Mouse (Mus musculus): ENCODE measurements at regions not wholly inside any gene's neighbourhood (a gene's known extent, or its start where the extent isn't known, plus 50 kb on each side); places are given as distances from the start of the nearest gene placed in this dataset.

DNA sequence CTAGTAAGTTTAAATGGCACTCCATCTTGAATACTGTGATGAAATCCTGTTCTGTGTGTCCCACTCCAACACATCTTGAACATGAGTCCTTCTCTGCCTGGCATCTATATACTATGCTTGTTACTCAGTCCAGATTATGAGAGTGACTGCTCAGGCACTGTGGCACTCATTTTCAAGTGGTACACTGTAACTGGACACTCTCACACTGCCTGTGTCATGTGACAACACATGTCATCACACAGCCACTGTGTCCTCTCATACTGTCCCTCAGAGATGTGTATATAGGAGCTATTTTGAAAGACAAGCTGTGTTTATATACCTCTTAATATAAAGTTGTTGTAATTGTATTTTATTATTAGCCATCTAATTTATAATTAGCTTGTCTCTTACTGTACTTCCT is 89.0 kb upstream of the Spata13 start:
- CTCF ChIA-PET = interaction anchor here in 1 of 4 experiments (1.8 kb wide), 1 partner anchor 19 kb away, joined by 5 read pairs; no protein-coding TSS in a partner anchor
- POLR2A ChIA-PET = interaction anchor here in 2 of 4 experiments (0.6 kb wide), 2 partner anchors 10 to 162 kb away, joined by 3 read pairs; no protein-coding TSS in a partner anchor

DNA sequence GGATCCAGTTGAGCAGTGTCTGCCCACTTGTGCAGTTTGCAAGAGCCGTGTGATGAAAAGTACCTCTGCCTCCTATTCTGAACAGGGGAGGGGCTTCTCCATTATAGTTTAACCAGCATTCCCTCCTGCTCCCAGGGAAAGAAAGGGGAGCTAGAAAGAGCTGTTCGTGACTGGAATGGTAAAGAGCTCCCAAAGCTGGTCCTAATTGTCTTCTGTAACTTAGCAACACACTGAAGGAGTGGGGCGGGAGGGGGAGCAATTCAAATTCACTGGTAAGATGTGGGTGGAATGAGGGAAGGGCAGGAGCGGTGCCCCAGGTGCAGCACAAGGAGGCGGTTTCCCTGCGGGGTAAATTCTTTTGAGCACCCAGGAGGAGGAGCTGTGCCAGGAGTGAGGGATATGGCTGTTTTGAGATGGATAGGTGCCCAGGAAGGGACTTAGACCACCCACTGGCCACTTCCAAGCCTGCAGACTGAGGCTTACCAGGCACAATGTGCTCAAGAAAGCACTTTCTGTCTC is 79.5 kb upstream of the Spata13 start:
- CTCF ChIA-PET = interaction anchor here in 3 of 4 experiments (0.6 to 1.4 kb wide), 9 partner anchors 22 to 674 kb away, joined by 3 to 5 read pairs (median 4); no protein-coding TSS in a partner anchor
- POLR2A ChIA-PET = interaction anchor here in 2 of 4 experiments (0.7 to 1.4 kb wide), 10 partner anchors 12 to 230 kb away, joined by 3 to 4 read pairs (median 3); partner anchors contain the start of gene Mipep (in 1 of the 2)

DNA sequence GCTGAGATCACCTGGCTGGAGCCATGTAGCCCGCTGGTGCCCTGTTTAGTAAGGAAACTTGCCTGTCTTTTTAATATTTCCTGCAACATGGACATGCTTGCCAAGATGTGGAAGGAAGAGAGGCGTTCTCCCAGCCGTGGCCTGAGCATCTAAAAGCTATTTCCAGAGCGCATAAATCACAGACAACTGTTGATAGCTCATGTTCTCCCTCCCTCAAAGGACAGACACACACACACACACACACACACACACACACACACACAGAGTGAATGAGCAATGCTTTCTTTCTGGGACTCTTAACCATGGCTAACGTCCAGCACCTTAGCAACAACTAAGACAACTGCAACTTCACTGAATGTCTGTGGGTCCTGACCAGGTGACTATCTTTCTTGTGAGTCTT is 77.3 kb upstream of the Spata13 start:
- ChIA-PET CTCF (interaction anchor here in 1 of 4 experiments (0.6 kb wide), 1 partner anchor 56 kb away, joined by 3 read pairs; no protein-coding TSS in a partner anchor), POLR2A (no interaction called here)

DNA sequence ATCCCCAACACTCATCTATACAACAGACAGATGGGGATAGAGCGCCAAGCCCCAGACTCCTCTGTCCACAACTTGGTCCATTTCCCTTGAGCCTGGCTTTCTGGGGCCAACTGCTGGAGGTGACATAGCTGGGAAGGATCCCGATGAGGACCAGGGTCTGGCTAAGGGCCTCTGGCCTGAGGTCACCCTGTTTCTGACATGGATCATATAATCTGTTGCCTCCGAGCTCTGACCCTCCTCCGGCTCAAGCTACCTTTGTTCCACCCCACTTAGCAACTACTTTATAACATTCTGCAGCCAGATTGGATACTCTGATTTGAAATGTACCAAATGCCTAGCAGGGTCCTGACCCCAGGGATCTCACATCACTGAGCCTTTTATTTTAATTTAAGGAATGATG is 76.8 kb upstream of the Spata13 start:
- POLR2A ChIA-PET = no interaction called here
- CTCF ChIA-PET = no interaction called here

DNA sequence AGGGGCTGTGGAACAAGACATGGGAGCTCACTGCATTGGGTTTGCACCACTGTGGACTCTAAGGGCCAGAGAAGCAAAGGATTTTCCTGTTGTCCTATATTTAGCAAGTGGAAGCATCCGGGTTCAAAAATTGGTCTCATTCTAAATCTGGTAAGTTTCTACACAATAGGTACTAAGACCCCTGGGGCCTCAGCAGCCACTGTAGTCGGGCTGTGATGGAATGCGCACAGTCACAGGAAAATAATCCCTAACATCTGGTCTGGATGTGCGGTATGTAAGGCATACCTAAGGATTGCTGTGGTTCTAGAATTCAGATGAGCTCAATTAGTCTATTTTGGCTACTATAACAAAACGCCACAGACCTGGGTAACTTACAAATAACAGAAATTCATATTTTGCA is 74.4 kb upstream of the Spata13 start:
- POLR2A ChIA-PET = interaction anchor here in 1 of 4 experiments (1.0 kb wide), 1 partner anchor 93 kb away, joined by 5 read pairs; no protein-coding TSS in a partner anchor
- CTCF ChIA-PET = interaction anchor here (0.5 to 1.4 kb wide), 22 partner anchors 10 to 632 kb away, joined by 3 to 11 read pairs (median 3); partner anchors contain the start of genes Mipep (in 1 of the 4) and Mtmr6 (in 1 of the 4)

DNA sequence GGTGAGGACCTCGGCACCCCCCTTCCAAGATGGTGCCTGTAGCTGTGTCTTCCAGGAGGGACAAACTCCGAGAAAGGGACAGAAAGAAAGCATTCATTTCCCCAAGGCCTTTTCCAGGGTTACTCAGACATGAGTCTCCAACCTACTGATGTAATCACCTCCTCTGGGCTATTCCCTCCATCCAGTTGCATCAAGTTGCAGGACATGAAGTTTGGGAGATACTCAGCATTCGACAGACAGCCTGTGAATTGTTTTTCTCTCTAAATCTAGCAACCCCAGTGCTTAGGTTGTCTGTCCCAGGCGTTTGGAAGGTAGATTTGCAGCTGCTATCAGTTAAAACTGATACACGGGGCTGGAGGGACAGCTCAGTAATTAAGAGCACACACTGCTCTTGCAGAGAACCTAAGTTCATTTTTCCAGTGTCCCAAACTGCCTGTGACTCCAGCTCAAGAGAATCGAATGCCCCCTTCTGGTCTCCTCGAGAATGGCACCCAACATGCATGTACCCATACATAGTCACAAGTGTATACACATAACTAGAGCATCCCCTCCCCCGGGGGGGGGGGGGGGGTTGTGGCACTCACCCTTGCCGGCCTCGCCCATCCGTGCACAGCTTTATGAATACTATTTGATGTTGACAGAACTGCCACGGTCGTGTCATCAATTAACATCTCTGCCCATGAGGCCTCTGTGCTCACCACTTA is 73.8 kb upstream of the Spata13 start:
- CTCF ChIA-PET = interaction anchor here (0.5 to 1.4 kb wide), 33 partner anchors 8 to 736 kb away, joined by 3 to 13 read pairs (median 3); partner anchors contain the start of genes Mipep (in 1 of the 4) and Mtmr6 (in 1 of the 4)
- POLR2A ChIA-PET = interaction anchor here in 2 of 4 experiments (0.6 to 1.0 kb wide), 3 partner anchors 42 to 93 kb away, joined by 3 to 5 read pairs (median 5); no protein-coding TSS in a partner anchor

DNA sequence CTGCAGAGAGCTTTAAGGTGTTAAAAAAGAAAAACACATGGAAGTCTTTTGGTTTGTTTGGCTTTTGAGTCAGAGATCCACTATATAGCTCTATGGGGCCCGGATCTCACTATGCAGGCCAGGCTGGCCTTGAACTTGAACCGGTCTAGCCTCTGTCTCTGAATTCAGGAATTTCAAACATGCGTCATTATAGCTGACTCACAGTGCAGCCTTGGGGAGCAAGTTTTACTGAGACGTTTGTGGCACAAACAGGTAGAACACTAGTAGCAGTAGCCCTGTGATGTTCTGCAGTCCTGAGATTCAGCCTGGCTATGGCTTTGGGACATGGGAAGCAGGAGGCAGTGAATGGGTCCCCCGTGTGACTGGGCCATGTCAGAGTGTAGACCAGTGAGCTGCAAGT is 57.5 kb upstream of the Spata13 start:
- ChIA-PET CTCF (interaction anchor here in 2 of 4 experiments (0.6 to 1.4 kb wide), 2 partner anchors 16 to 22 kb away, joined by 3 to 4 read pairs; no protein-coding TSS in a partner anchor), POLR2A (interaction anchor here in 2 of 4 experiments (1.3 to 1.6 kb wide), 2 partner anchors 14 to 22 kb away, joined by 3 read pairs; no protein-coding TSS in a partner anchor)

DNA sequence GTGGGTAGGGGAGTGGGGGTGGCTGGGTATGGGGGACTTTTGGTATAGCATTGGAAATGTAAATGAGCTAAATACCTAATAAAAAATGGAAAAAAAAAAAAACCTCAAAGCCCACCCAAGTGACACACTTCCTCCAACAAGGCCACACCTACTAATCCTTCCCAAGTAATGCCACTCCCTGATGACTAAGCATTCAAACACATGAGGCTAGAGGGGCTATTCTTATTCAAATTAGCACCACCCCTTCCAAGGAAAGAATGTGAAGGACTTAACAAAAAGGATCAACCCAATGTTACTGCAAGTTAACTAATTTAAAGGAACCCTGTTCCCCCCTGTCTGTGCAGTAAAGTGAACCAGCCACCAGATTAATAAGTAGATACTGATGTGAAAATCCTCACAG is 53.7 kb upstream of the Spata13 start:
- POLR2A ChIA-PET = interaction anchor here in 3 of 4 experiments (0.6 to 1.1 kb wide), 5 partner anchors 15 to 584 kb away, joined by 4 to 6 read pairs (median 4); no protein-coding TSS in a partner anchor
- CTCF ChIA-PET = interaction anchor here in 1 of 4 experiments (0.6 kb wide), 1 partner anchor 20 kb away, joined by 13 read pairs; no protein-coding TSS in a partner anchor

Measured in embryonic stem cell, embryonic (primary cell).